Mouse (Mus musculus) heart, postnatal 0 days (tissue): ENCODE results near the gene Ankrd13b. TPM values are rescaled to one million over a fixed set of nuclear protein-coding genes. Genes with fewer than 3 reads are reported as not detected.

Experiments
- ATAC-seq: fragments of 200-750 bp; cut with Nextera tagmentation; 2 replicates; pipeline ENCODE4 v1.8.0; 2017; ENCODE audit warnings: low read depth, moderate number of reproducible peaks, moderate library complexity; ENCODE audit not compliant: insufficient read depth
- DNase-seq: peaks from one replicate; pipeline ENCODE4 v3.0.0-alpha.2; 2016; ENCODE audit warnings: low spot score
- H3K27ac ChIP-seq: fragments of 300-500 bp; sonication (generic); 2 replicates; pipeline ENCODE4 v1.5.1; 2014; ENCODE audit warnings: low read depth, mild to moderate bottlenecking
- H3K27me3 ChIP-seq: fragments of 300-500 bp; sonication (generic); 2 replicates; pipeline ENCODE4 v1.6.1; 2014; ENCODE audit warnings: low read length, mixed read lengths; ENCODE audit not compliant: control insufficient read depth, insufficient read depth
- H3K36me3 ChIP-seq: fragments of 300-500 bp; sonication (generic); replicated peaks from 2 replicates; pipeline ENCODE4 v1.6.1; 2014; ENCODE audit warnings: low read length, mixed read lengths; ENCODE audit not compliant: control insufficient read depth, insufficient read depth
- H3K4me1 ChIP-seq: fragments of 300-500 bp; sonication (generic); 2 replicates; pipeline ENCODE4 v1.6.1; 2014; ENCODE audit warnings: antibody characterized with exemption; ENCODE audit not compliant: control insufficient read depth, insufficient read depth
- H3K4me2 ChIP-seq: fragments of 300-500 bp; sonication (generic); 2 replicates; pipeline ENCODE4 v1.6.1; 2014; ENCODE audit warnings: low read depth, mild to moderate bottlenecking, low read length, moderate library complexity
- H3K4me3 ChIP-seq: fragments of 300-500 bp; sonication (generic); 2 replicates; pipeline ENCODE4 v1.5.1; 2014; ENCODE audit warnings: low read depth, low read length
- H3K9ac ChIP-seq: fragments of 300-500 bp; sonication (generic); replicated peaks from 2 replicates; pipeline ENCODE4 v1.6.1; 2014; ENCODE audit warnings: low read depth, low read length, mixed read lengths
- H3K9me3 ChIP-seq: fragments of 300-500 bp; sonication (generic); replicated peaks from 2 replicates; pipeline ENCODE4 v1.6.1; 2016; ENCODE audit warnings: low read length; ENCODE audit not compliant: control insufficient read depth
- CTCF ChIP-seq: IDR thresholded peaks from 2 replicates; pipeline ENCODE4 v1.5.1; 2016; ENCODE audit warnings: antibody characterized with exemption, control low read depth, low read depth
- EP300 ChIP-seq: IDR thresholded peaks from 2 replicates; pipeline ENCODE4 v1.6.1; 2016; ENCODE audit warnings: antibody characterized with exemption, low read depth
- WGBS: fragments of 180-500 bp; shearing (Covaris S2); extraction: QIAGEN DNeasy Blood & Tissue Kit; methylation state at CpG from one replicate; pipeline ENCODE4 v1.1.7; 2014; 5-methylcytosine and 5-hydroxymethylcytosine counted together
- polyA plus RNA-seq: library from polyadenylated mRNA; unstranded; fragments of >200 nt; fragmentation: Nextera tagmentation; extraction: Ambion mirVana; gene quantifications from 2 replicates; pipeline ENCODE4 v1.2.1, GENCODE M21; 2015
- total RNA-seq: library from RNA; depleted of rRNA; stranded (reverse); fragments of >200 nt; gene quantifications from 2 replicates; pipeline ENCODE4 v1.2.3, GENCODE M21; 2014; ENCODE audit warnings: low replicate concordance

Ankrd13b gene
- total and polyA plus RNA-seq, 2 experiments from 2014 or later = 2.6 to 6.4 TPM

DNA sequence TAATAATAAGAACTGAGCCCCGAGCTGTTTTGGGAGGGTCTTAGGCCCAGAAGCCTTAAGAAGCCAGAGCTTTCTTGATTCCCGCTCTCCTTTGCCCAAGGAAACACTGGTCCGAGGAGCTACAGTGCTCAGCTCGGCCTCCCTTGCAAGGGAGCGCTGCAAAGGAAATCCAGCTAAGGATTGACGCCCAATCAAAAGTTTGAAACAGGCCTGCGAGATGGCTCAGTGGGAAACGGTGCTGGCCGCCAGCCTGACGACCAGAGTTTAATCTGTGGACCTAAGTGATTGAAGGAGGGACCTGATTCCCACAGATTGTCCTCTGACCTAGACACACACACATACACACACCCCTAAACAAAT is 24.3 kb upstream of the Ankrd13b start:
- Histone ChIP-seq H3K9ac (peak overlapping the region; percentile 37), H3K36me3 (no peaks in the 10 kb centered on the region), H3K27me3 (peaks cover 5% of the 10 kb centered on the region; the same call in 1 of the 2 replicates), H3K9me3 (no peaks in the 10 kb centered on the region), H3K4me2 (peak overlapping the region; percentile 81), H3K27ac (peak overlapping the region; percentile 53), H3K4me1 (peaks cover 24% of the 10 kb centered on the region), H3K4me3 (peak overlapping the region; percentile 69)
- TF ChIP-seq EP300 (no peak), CTCF (no peak)
- DNase-seq (no peak), ATAC-seq (no peak)
- WGBS = 13% methylated on average over 10 of the region's 10 CpGs

GRCm38 (mm10) chr11:77512891-77513810 is 23.7 kb upstream of the Ankrd13b start:
- Histone ChIP-seq H3K27me3 (peaks cover 5% of the 10 kb centered on the region; the same call in 1 of the 2 replicates), H3K4me1 (peaks cover 30% of the 10 kb centered on the region), H3K9ac (peak overlapping the region; percentile 62), H3K27ac (peak overlapping the region; percentile 70), H3K36me3 (no peaks in the 10 kb centered on the region), H3K4me3 (peak overlapping the region; percentile 69), H3K9me3 (no peaks in the 10 kb centered on the region), H3K4me2 (peak overlapping the region; percentile 81)
- ATAC-seq (peak; percentile 75), DNase-seq (peak; percentile 87)
- TF ChIP-seq EP300 (no peak), CTCF (no peak)
- WGBS = under 1% methylated on average over 64 of the region's 84 CpGs

DNA sequence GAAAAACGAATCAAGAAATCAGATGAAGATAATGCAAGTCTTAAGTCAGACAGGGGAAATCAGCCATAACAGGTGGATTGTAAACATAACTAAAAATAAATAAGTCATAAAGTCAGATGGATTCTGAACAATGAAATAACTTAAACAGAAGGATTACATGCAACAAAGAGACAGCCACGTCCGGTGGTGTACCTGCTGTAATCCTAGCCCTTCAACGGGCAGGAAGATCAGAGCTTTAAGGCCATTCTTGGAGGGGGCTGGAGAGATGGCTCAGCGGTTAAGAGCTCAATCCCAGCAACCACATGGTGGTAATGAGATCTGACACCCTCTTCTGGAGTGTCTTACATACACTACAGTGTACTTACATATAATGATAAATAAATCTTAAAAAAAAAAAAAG is 21.9 kb upstream of the Ankrd13b start:
- H3K9ac ChIP-seq = no peak overlapping the region
- H3K4me2 ChIP-seq = no peak overlapping the region
- no peak overlapping the region for H3K4me3 ChIP-seq
- H3K36me3 ChIP-seq = peaks cover 10% of the 10 kb centered on the region
- TF ChIP-seq EP300 (no peak), CTCF (no peak)
- H3K9me3 ChIP-seq = no peaks in the 10 kb centered on the region
- no peak overlapping the region for H3K27ac ChIP-seq
- DNase-seq = no peak
- WGBS = 70% methylated on average over 5 of the region's 5 CpGs
- no peak for ATAC-seq
- H3K27me3 ChIP-seq = peaks cover 5% of the 10 kb centered on the region; the same call in 1 of the 2 replicates
- H3K4me1 ChIP-seq = peaks cover 30% of the 10 kb centered on the region

DNA sequence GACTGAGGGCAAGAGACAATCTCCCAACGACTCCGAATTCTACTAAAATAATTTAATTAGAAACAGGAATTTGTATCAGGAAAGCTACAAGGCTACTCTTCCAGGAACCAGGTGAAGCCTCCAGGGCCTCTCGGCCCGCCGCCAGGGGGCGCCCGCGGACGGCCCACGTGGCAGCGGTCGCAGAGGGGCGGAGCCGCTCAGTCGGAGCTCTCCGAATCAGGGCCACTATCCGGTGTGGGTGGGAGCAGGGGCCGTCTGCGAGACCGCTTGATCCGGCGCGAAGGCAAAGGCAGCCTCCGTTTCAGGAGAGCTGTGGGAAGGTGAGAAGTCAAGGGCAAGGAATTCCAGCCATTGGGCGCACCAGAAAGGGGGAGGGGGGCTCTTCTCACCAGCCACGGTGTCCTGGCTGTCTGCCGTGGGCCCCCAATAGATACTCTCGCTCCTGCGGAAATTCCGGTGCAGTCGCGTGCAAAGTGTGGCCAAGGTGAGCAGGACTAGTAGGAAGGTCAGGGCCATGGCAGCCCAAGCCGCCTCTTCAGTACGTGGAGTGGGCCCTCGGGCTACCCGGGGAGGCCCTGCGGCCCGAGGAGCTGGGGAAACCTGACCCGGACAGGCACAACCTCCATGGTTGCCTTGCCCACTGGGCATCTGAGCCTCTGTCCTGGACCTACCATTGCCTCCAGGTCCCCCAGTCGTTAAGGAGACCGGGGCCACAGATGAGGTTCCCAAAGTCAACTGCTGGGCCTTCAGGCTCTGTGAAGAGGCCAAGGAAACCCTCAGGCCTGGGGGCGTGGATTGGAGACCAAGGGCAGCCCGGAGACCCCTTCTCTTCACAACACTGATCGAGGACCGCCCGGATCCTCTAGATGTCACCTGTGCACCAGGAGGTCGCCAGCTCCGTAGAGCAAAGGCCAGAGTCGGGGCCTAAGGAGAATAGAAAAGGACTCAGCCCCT is 18.9 kb upstream of the Ankrd13b start:
- Histone ChIP-seq H3K36me3 (peaks cover 40% of the 10 kb centered on the region), H3K27me3 (no peaks in the 10 kb centered on the region), H3K27ac (peak overlapping the region; percentile 74), H3K9ac (peak overlapping the region; percentile 49), H3K4me1 (peaks cover 14% of the 10 kb centered on the region), H3K9me3 (no peaks in the 10 kb centered on the region), H3K4me2 (peak overlapping the region; percentile 70), H3K4me3 (peak overlapping the region; percentile 42)
- peak; percentile 83 for TF ChIP-seq CTCF
- TF ChIP-seq EP300 = peak; percentile 68
- DNase-seq (peak; percentile 88), ATAC-seq (peak; percentile 78)
- 18% methylated on average over 48 of the region's 49 CpGs for WGBS

DNA sequence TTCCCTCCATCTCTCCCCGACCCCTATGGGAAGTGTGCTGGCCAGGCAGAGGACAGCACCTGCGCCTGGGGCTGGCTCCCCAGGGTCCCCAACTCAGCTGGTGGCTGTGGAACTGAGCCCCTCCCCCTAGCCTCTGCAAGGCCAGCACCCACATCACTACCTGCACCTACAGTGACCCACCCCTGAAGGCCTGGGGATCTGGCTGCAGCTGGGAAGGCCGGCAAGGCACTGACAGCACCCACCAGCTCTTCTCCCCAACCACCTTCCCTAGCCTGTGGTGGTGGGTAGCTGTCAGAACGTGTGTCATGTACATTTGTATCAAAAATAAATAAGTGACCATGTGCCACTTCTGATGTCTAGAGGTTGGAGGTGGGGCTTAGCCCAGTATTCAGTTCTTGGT is 17.9 kb upstream of the Ankrd13b start:
- Histone ChIP-seq H3K36me3 (peaks cover 49% of the 10 kb centered on the region), H3K4me3 (no peak overlapping the region), H3K9ac (no peak overlapping the region), H3K4me1 (peaks cover 12% of the 10 kb centered on the region), H3K27ac (no peak overlapping the region), H3K9me3 (no peaks in the 10 kb centered on the region), H3K27me3 (no peaks in the 10 kb centered on the region), H3K4me2 (no peak overlapping the region)
- TF ChIP-seq EP300 = no peak
- no peak for TF ChIP-seq CTCF
- DNase-seq = no peak
- ATAC-seq = no peak
- WGBS = 72% methylated on average over 4 of the region's 4 CpGs
